Mouse (Mus musculus): ENCODE data around the gene Aplnr. TPM values are rescaled to one million over a fixed set of nuclear protein-coding genes. Genes with fewer than 3 reads are reported as not detected.

Aplnr gene
- polyA plus RNA-seq, 1 experiment from 2014 or later = 8.9 TPM

DNA sequence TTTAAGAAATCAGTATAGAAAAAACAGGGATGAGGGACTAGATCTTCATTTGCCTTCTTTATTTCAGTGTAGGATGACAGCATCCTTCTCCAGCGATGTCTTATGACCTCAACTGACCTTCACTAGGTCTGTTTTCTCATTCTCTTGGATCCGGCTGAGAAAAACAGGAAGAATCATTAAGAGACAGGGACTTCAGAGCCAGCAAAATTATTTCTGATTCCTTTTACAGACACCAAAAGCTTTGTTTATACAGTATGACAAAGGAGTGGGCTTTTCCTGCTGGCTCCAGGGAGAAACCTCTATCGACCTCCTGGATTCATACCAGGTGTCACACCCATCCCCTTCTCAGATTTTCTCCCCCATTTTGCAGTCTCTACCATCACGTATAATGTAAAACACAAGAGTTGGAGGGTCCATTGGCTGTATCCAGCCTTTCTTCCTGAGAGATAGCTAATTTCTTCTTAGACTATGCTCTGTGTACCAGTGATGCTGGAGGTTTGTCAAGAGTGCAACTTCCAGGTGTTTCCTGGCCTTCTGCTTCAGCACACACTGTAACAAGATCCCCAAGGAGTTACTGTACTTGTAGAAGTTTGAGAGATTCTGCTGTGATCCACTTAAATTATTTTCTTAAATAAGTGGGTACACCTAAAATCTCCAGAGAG lies 42.2 kb downstream of the Aplnr start:
- Histone ChIP-seq H3K9me3 (replicated peaks; ENCODE audit: control insufficient read depth, low read length) (no peaks in the 10 kb centered on the region), H3K4me1 (ENCODE audit: control insufficient read depth, insufficient read depth, low read length) (no peaks in the 10 kb centered on the region), H3K4me3 (ENCODE audit: low read depth, low read length) (no peak overlapping the region), H3K9ac (ENCODE audit: low read depth, low read length) (no peak overlapping the region), H3K36me3 (ENCODE audit: control insufficient read depth, insufficient read depth, low read length) (no peaks in the 10 kb centered on the region), H3K27ac (ENCODE audit: low read depth, low read length) (no peak overlapping the region), H3K4me2 (no peak overlapping the region), H3K27me3 (ENCODE audit: control insufficient read depth, insufficient read depth, low read length) (no peaks in the 10 kb centered on the region)
- WGBS (ENCODE audit: insufficient replicate concordance) = 64% methylated on average over 4 of the region's 4 CpGs
- ATAC-seq (replicated peaks; ENCODE audit: insufficient number of reproducible peaks, low FRiP score, low TSS enrichment) = no peak

DNA sequence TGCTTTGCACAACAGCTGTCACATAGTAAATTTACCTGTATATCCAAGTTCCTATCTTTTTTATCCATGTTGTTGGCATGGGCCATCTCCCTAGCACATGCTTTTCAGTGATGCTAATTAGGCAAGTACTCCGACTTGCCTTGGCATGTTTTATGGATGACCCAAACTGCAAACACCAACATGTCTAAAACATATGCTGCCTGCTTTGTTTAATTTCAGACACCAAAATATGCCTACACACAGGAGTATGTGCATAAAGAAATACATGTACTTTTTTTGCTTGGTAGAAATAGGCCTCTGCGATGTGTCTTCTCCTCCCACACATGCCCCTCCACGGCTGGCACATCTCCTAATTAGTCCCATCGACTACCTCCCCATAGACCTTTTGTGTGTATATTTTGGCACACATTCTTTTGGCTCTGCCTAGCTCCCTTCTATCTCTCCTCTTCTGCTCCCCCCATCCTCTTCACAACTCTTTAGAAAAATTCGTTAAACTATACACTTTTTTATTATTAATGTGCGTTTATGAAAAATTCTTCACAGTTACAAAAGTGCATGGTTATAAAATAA lies 51.6 kb downstream of the Aplnr start:
- no peak overlapping the region for H3K9ac ChIP-seq (ENCODE audit: low read depth, low read length)
- H3K27me3 ChIP-seq (ENCODE audit: control insufficient read depth, insufficient read depth, low read length) = no peaks in the 10 kb centered on the region
- no peak for ATAC-seq (replicated peaks; ENCODE audit: insufficient number of reproducible peaks, low FRiP score, low TSS enrichment)
- no peak overlapping the region for H3K4me3 ChIP-seq (ENCODE audit: low read depth, low read length)
- H3K9me3 ChIP-seq (replicated peaks; ENCODE audit: control insufficient read depth, low read length) = no peaks in the 10 kb centered on the region
- 87% methylated on average over 6 of the region's 6 CpGs for WGBS (ENCODE audit: insufficient replicate concordance)
- no peak overlapping the region for H3K27ac ChIP-seq (ENCODE audit: low read depth, low read length)
- H3K36me3 ChIP-seq (ENCODE audit: control insufficient read depth, insufficient read depth, low read length) = no peaks in the 10 kb centered on the region
- H3K4me1 ChIP-seq (ENCODE audit: control insufficient read depth, insufficient read depth, low read length) = no peaks in the 10 kb centered on the region
- H3K4me2 ChIP-seq = no peak overlapping the region

Other genes starting within 250 kb of the Aplnr start
- 0.23 and 1.1 TPM in 2 replicates for gene Rtn4rl2, start 249.5 kb upstream of the Aplnr start, polyA plus RNA-seq (2014; fragmentation: Nextera tagmentation; extraction: Ambion mirVana)
- gene Slc43a3, start 199.6 kb upstream of the Aplnr start, polyA plus RNA-seq (2014; fragmentation: Nextera tagmentation; extraction: Ambion mirVana) = 48.2 and 52.5 TPM in 2 replicates
- 0.73 and 1.1 TPM in 2 replicates for gene Prg2, start 155.8 kb upstream of the Aplnr start, polyA plus RNA-seq (2014; fragmentation: Nextera tagmentation; extraction: Ambion mirVana)
- 0.24 and 0.37 TPM in 2 replicates for gene Prg3, start 148.0 kb upstream of the Aplnr start, polyA plus RNA-seq (2014; fragmentation: Nextera tagmentation; extraction: Ambion mirVana)
- gene Ssrp1, start 99.0 kb upstream of the Aplnr start, polyA plus RNA-seq (2014; fragmentation: Nextera tagmentation; extraction: Ambion mirVana) = 180 and 194 TPM in 2 replicates
- 0.44 and 0.77 TPM in 2 replicates for gene P2rx3, start 98.8 kb upstream of the Aplnr start, polyA plus RNA-seq (2014; fragmentation: Nextera tagmentation; extraction: Ambion mirVana)
- gene Tnks1bp1, start 88.2 kb upstream of the Aplnr start, polyA plus RNA-seq (2014; fragmentation: Nextera tagmentation; extraction: Ambion mirVana) = 7.0 TPM in 2 replicates
- gene Lrrc55, start 61.0 kb downstream of the Aplnr start, polyA plus RNA-seq (2014; fragmentation: Nextera tagmentation; extraction: Ambion mirVana) = 0.07 and 0.24 TPM in 2 replicates
- gene Olfr987, start 203.1 kb downstream of the Aplnr start, polyA plus RNA-seq (2014; fragmentation: Nextera tagmentation; extraction: Ambion mirVana) = not detected in 2 replicates
- not detected in 2 replicates for gene Olfr988, start 227.0 kb downstream of the Aplnr start, polyA plus RNA-seq (2014; fragmentation: Nextera tagmentation; extraction: Ambion mirVana)

Measured in heart, embryonic 11.5 days (tissue).